Mouse (Mus musculus) CH12.LX (cell line): ENCODE data around the gene Jagn1. TPM values are rescaled to one million over a fixed set of nuclear protein-coding genes. Genes with fewer than 3 reads are reported as not detected.

ENCODE experiments used
- DNase-seq: peaks from one replicate; pipeline ENCODE4 v3.0.0-alpha.2; 2013; ENCODE audit errors: extremely low read depth
- H3K27ac ChIP-seq: 2 replicates; pipeline ENCODE4 v1.5.1; 2012; ENCODE audit warnings: low read depth, mild to moderate bottlenecking, control low read depth, moderate library complexity; ENCODE audit not compliant: insufficient read depth
- H3K27me3 ChIP-seq: replicated peaks from 2 replicates; pipeline ENCODE3; 2012; ENCODE audit warnings: inconsistent platforms
- H3K36me3 ChIP-seq, 2 experiments: replicated peaks in 1 of 2; 2 replicates each; pipeline versions ENCODE3 to v1.6.1; 2012; ENCODE audit warnings: inconsistent platforms in 1 of 2, low read length in 1 of 2, mild to moderate bottlenecking in 1 of 2, mixed read lengths in 1 of 2, moderate library complexity in 1 of 2; ENCODE audit not compliant: control insufficient read depth in 1 of 2, insufficient read depth in 1 of 2
- H3K4me1 ChIP-seq, 2 experiments: 2 replicates each; pipeline ENCODE4 v1.6.1; 2012; ENCODE audit warnings: inconsistent platforms in 1 of 2, moderate library complexity in 1 of 2; ENCODE audit not compliant: insufficient read depth in 2 of 2, control insufficient read depth in 1 of 2
- H3K4me2 ChIP-seq: 2 replicates; pipeline ENCODE4 v1.6.1; 2012; ENCODE audit warnings: low read depth, mild to moderate bottlenecking, control low read depth; ENCODE audit not compliant: poor library complexity, insufficient read depth, severe bottlenecking
- H3K4me3 ChIP-seq, 3 experiments: fragments of 150-350 bp in 1 of 3; sonication (generic) in 1 of 3; replicated peaks in 1 of 3; 2 replicates each; pipeline versions ENCODE3 to v1.5.1; 2011 to 2012; ENCODE audit warnings: low read depth in 2 of 3, low read length in 2 of 3, mild to moderate bottlenecking in 2 of 3, moderate library complexity in 2 of 3, control low read depth in 1 of 3, improper control_type of control experiment in 1 of 3, inconsistent platforms in 1 of 3, mixed read lengths in 1 of 3; ENCODE audit not compliant: poor library complexity in 1 of 3
- H3K79me2 ChIP-seq: replicated peaks from 2 replicates; pipeline ENCODE4 v1.6.1; 2012; ENCODE audit warnings: mild to moderate bottlenecking, moderate library complexity; ENCODE audit not compliant: control insufficient read depth, poor library complexity, insufficient read depth, severe bottlenecking; ENCODE audit errors: extremely low read depth
- H3K9ac ChIP-seq: 2 replicates; pipeline ENCODE4 v1.6.1; 2012; ENCODE audit warnings: low read depth, mild to moderate bottlenecking, control low read depth, moderate library complexity; ENCODE audit not compliant: insufficient read depth
- H3K9me3 ChIP-seq: replicated peaks from 2 replicates; pipeline ENCODE3; 2012; ENCODE audit warnings: low read length, inconsistent platforms, mixed read lengths
- CHD1 ChIP-seq: IDR thresholded peaks from 2 replicates; pipeline ENCODE4 v1.6.1; 2012; ENCODE audit warnings: low read depth, low read length, improper control_type of control experiment, inconsistent platforms
- CTCF ChIP-seq, 2 experiments: IDR thresholded peaks in 1 of 2; conservative IDR thresholded peaks in 1 of 2; 2 replicates each; pipeline ENCODE4 v1.5.1; 2011 to 2012; ENCODE audit warnings: low read depth in 2 of 2, low read length in 2 of 2, improper control_type of control experiment in 1 of 2, inconsistent platforms in 1 of 2, mild to moderate bottlenecking in 1 of 2, moderate library complexity in 1 of 2
- EP300 ChIP-seq: IDR thresholded peaks from 2 replicates; pipeline ENCODE4 v1.6.1; 2011; ENCODE audit warnings: low read length, improper control_type of control experiment
- ETS1 ChIP-seq: conservative IDR thresholded peaks from 2 replicates; pipeline ENCODE4 v1.6.1; 2012; ENCODE audit warnings: low read depth, mild to moderate bottlenecking, inconsistent platforms, low read length, improper control_type of control experiment, moderate library complexity
- GABPA ChIP-seq: IDR thresholded peaks from 2 replicates; pipeline ENCODE4 v1.6.1; 2012; ENCODE audit warnings: low read depth, low read length, improper control_type of control experiment, inconsistent platforms; ENCODE audit not compliant: insufficient replicate concordance
- IRF4 ChIP-seq: IDR thresholded peaks from 2 replicates; pipeline ENCODE4 v1.6.1; 2014; ENCODE audit warnings: low read depth, mild to moderate bottlenecking, inconsistent platforms, low read length, improper control_type of control experiment
- JUN ChIP-seq: IDR thresholded peaks from 2 replicates; pipeline ENCODE4 v1.6.1; 2011; ENCODE audit warnings: low read depth, mild to moderate bottlenecking, low read length, improper control_type of control experiment, moderate library complexity; ENCODE audit not compliant: insufficient read depth
- JUND ChIP-seq: conservative IDR thresholded peaks from 2 replicates; pipeline ENCODE4 v1.6.1; 2011; ENCODE audit warnings: low read depth, low read length, improper control_type of control experiment
- KAT2A ChIP-seq: IDR thresholded peaks from 2 replicates; pipeline ENCODE4 v1.6.1; 2012; ENCODE audit warnings: low read length, improper control_type of control experiment, inconsistent platforms; ENCODE audit not compliant: insufficient replicate concordance
- MEF2A ChIP-seq: IDR thresholded peaks from 2 replicates; pipeline ENCODE4 v1.6.1; 2014; ENCODE audit warnings: low read depth, mild to moderate bottlenecking, inconsistent platforms, low read length, improper control_type of control experiment, borderline replicate concordance
- MYC ChIP-seq: IDR thresholded peaks from 2 replicates; pipeline ENCODE4 v1.6.1; 2011; ENCODE audit warnings: low read depth, mild to moderate bottlenecking, improper control_type of control experiment, low read length
- NRF1 ChIP-seq: IDR thresholded peaks from 2 replicates; pipeline ENCODE4 v1.6.1; 2014; ENCODE audit warnings: low read depth, mild to moderate bottlenecking, inconsistent platforms, low read length, improper control_type of control experiment, moderate library complexity
- PAX5 ChIP-seq: IDR thresholded peaks from 2 replicates; pipeline ENCODE4 v1.6.1; 2012; ENCODE audit warnings: low read length, inconsistent platforms, mixed read lengths
- POLR2AphosphoS2 ChIP-seq: IDR thresholded peaks from 2 replicates; pipeline ENCODE4 v1.6.1; 2011; ENCODE audit warnings: low read depth, low read length, improper control_type of control experiment
- SIN3A ChIP-seq: IDR thresholded peaks from 2 replicates; pipeline ENCODE4 v1.6.1; 2012; ENCODE audit warnings: low read length, improper control_type of control experiment, inconsistent platforms
- TBP ChIP-seq: conservative IDR thresholded peaks from 2 replicates; pipeline ENCODE4 v1.6.1; 2011; ENCODE audit warnings: low read depth, low read length, improper control_type of control experiment
- TCF12 ChIP-seq: IDR thresholded peaks from 2 replicates; pipeline ENCODE4 v1.6.1; 2014; ENCODE audit warnings: low read depth, mild to moderate bottlenecking, inconsistent platforms, low read length, improper control_type of control experiment
- UBTF ChIP-seq: IDR thresholded peaks from 2 replicates; pipeline ENCODE4 v1.6.1; 2012; ENCODE audit warnings: low read depth, mild to moderate bottlenecking, inconsistent platforms, low read length, improper control_type of control experiment, moderate library complexity
- USF2 ChIP-seq: conservative IDR thresholded peaks from 2 replicates; pipeline ENCODE4 v1.6.1; 2011; ENCODE audit warnings: low read depth, low read length, improper control_type of control experiment
- ZKSCAN1 ChIP-seq: IDR thresholded peaks from 2 replicates; pipeline ENCODE4 v1.6.1; 2012; ENCODE audit warnings: low read depth, inconsistent platforms, low read length, improper control_type of control experiment, borderline replicate concordance
- ZMIZ1 ChIP-seq: IDR thresholded peaks from 2 replicates; pipeline ENCODE4 v1.6.1; 2012; ENCODE audit warnings: low read depth, mild to moderate bottlenecking, inconsistent platforms, low read length, improper control_type of control experiment
- ZNF384 ChIP-seq: IDR thresholded peaks from 2 replicates; pipeline ENCODE4 v1.6.1; 2012; ENCODE audit warnings: low read depth, low read length, improper control_type of control experiment, inconsistent platforms
- dilution Hi-C: fragments of 300-500 bp; cut with MboI; formaldehyde crosslinking; loops from 2 replicates; pipeline ENCODE4 v1.14.3; 2020; ENCODE audit warnings: low sequenced_read_pairs; ENCODE audit not compliant: extremely low pct_unique_long_range_greater_than_20kb, extremely low pct_ligation_motif_present
- in situ Hi-C: fragments of 300-500 bp; cut with MboI; formaldehyde crosslinking; loops from 3 replicates; pipeline ENCODE4 v1.14.3; 2019; ENCODE audit warnings: low sequenced_read_pairs, low pct_ligation_motif_present, low pct_unique_long_range_greater_than_20kb, mixed read lengths
- polyA plus RNA-seq: library from polyadenylated mRNA; unstranded; fragments of >175 nt; gene quantifications from 2 replicates; pipeline ENCODE4 v1.2.1, GENCODE M21; 2012; ENCODE audit warnings: low read depth; ENCODE audit not compliant: insufficient read length
- total RNA-seq, 2 experiments: library from RNA; depleted of rRNA; stranded (reverse); fragments of 300-350 nt in 1 of 2; fragments of >200 nt in 1 of 2; gene quantifications; 2 replicates each; pipeline ENCODE4 v1.2.3; 2012 to 2014

Gene Jagn1
- total and polyA plus RNA-seq, 3 experiments = 69.2 to 106 (median 88.3) TPM

DNA sequence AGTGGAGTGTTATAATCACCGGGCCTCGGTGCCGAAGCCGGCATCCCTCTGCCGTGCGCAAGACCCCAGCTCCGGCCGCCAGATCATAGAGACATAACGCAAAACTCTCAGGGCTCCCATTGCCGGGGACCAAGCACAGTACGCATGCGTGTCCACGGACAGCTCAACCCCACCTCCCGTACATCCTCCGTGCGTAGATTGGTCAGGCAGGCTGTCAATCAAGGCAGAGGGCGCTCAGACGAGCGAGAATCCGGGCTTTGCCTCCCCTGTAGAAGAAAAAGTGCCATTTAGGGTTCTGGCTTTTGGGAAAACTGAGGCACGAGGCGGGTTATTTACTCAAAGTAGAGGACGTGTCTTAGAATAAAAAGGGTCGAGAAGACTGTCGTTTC, 23.2 kb upstream of the Jagn1 start, which contains the start of gene Rpusd3 (continued):
- TF ChIP-seq EP300 (no peak), NRF1 (peak; percentile 98), JUND (no peak), CTCF (conservative IDR thresholded peaks at IDR 0.05 in 1 of 2, IDR thresholded peaks at IDR 0.05 in 1 of 2; ENCODE audit: low read depth in 2 of 2, low read length in 2 of 2) (no peak), PAX5 (no peak), USF2 (no peak), POLR2AphosphoS2 (no peak), ZNF384 (0 out of 2 replicates have a peak, but pooled peaks have one; percentile 19), CHD1 (no peak), JUN (no peak), MEF2A (no peak), KAT2A (no peak), MYC (peak; percentile 19; the same call in 1 of the 2 replicates), ZMIZ1 (no peak; the same call in 1 of the 2 replicates), UBTF (no peak), TCF12 (0 out of 2 replicates have a peak, but pooled peaks have one; percentile 40)

DNA sequence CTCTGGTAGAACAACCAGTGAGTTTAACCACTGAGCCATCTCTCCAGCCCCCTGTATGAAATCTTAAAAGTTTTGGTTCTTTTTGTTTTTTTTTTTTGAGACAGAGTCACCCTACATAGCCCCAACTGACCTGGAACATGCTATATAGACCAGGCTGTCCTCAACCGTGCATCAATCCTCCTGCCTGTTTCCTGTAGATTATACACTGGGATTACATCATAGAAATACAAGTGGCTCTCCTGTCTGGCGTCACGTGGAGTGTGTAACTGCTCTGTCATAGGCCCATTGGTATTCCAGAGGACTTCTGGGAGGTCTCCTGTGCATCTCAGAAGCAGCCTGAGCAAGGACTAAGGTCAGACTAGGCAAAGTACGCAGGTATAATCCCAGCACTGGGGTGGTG, 19.4 kb upstream of the Jagn1 start:
- peaks cover 5% of the 10 kb centered on the region for H3K9me3 ChIP-seq
- in situ Hi-C loops = no loop called here
- DNase-seq = no peak
- peaks cover 4 to 7% of the 10 kb centered on the region in 2 experiments; a peak in 3 of 4 replicates for H3K4me1 ChIP-seq
- H3K27ac ChIP-seq = no peak overlapping the region
- no peak overlapping the region for H3K4me2 ChIP-seq
- dilution Hi-C loops = no loop called here
- peaks cover 3% of the 10 kb centered on the region for H3K27me3 ChIP-seq
- no peaks in the 10 kb centered on the region for H3K79me2 ChIP-seq
- H3K9ac ChIP-seq = no peak overlapping the region
- no peaks in the 10 kb centered on the region for H3K36me3 ChIP-seq
- TF ChIP-seq GABPA = no peak
- no peak for TF ChIP-seq TBP
- TF ChIP-seq ETS1 = no peak
- TF ChIP-seq ZMIZ1 = no peak
- no peak for TF ChIP-seq SIN3A
- no peak for TF ChIP-seq IRF4
- no peak for TF ChIP-seq PAX5
- no peak for TF ChIP-seq ZKSCAN1
- TF ChIP-seq POLR2AphosphoS2 = no peak
- no peak for TF ChIP-seq USF2
- TF ChIP-seq MYC = no peak
- TF ChIP-seq ZNF384 = no peak
- H3K4me3 ChIP-seq = no peak overlapping the region
